Mouse (Mus musculus): Measurements from ENCODE around the gene Hist1h4n. TPM values are rescaled to one million over a fixed set of nuclear protein-coding genes. Genes with fewer than 3 reads are reported as not detected.
"Not testable (repeated sequence)": the region's sequence is repeated elsewhere in the genome, so short reads cannot be mapped to it uniquely, and the experiment has no call there.

Hist1h4n gene
- total RNA-seq (2022), result 10 to 100 TPM in 3 of 4 experiments, not detected in 1; 11.4 to 41.9 (median 29.6) TPM

- DNase-seq (ENCODE audit: low spot score in 2 of 2), result peak; percentile 27 to 38
Measured at GRCm38 (mm10) chr13:21831418-21832394, at the start of gene Hist1h4n. Hist1h4n (minus strand) TSS chr13:21832196.

- DNase-seq (ENCODE audit: low spot score in 2 of 2), result no peak
Measured at GRCm38 (mm10) chr13:21880735-21881134, 48.7 kb upstream of the Hist1h4n start.

GRCm38 (mm10) chr13:21865503-21865902, 33.5 kb upstream of the Hist1h4n start:
- not testable (repeated sequence) for DNase-seq (ENCODE audit: low spot score in 2 of 2)

- DNase-seq (ENCODE audit: low spot score in 2 of 2), result no peak
Measured at GRCm38 (mm10) chr13:21861608-21862007, 29.6 kb upstream of the Hist1h4n start.

- DNase-seq (ENCODE audit: low spot score in 2 of 2), result peak; percentile 37 to 40
Measured at GRCm38 (mm10) chr13:21855698-21856162, 23.7 kb upstream of the Hist1h4n start.

DNA sequence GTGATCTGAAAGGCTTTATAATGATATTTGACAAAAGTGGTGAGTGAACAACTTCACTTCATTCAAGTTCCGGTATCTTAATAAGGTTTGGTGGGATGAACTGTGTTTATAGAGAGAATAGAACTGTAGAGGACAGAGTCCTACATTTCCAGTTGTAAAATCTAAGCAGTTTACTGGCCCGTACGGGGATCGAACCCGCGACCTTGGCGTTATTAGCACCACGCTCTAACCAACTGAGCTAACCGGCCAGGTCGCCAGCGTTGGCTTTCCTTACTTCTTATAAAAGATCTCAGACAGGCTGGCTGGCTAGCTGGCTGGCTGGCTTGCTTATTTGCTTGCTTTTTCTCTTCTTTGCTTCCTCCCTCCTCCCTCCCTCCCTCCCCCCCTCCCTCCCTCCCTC, 23.1 kb upstream of the Hist1h4n start:
- peak; percentile 71 to 93 for DNase-seq (ENCODE audit: low spot score in 2 of 2)

GRCm38 (mm10) chr13:21852215-21852945, 20.4 kb upstream of the Hist1h4n start:
- no peak for DNase-seq (ENCODE audit: low spot score in 2 of 2)

DNA sequence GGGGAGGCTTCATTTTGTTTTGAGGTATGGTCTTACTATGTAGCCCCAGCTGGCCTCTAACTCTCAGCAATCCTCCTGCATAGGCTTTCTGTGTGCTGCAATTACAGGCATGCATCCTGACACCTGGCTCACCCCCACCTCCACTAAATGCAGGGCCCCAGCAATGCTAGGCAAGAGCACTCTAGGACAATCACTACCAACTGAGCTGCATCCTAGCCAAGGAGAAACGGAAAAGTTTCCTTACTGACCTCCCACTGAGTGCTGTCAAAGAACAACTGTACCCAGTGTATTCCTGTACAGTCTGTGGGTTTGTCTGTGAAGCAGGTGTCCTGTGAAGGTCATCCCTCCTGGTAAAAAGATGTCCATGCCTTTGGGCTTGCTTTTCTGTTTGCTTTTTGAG, 18.7 kb upstream of the Hist1h4n start:
- DNase-seq (ENCODE audit: low spot score in 2 of 2), result not testable (repeated sequence)

GRCm38 (mm10) chr13:21847883-21848282, 15.9 kb upstream of the Hist1h4n start:
- DNase-seq (ENCODE audit: low spot score in 2 of 2), result peak in 1 of 2 experiments; percentile 11

DNA sequence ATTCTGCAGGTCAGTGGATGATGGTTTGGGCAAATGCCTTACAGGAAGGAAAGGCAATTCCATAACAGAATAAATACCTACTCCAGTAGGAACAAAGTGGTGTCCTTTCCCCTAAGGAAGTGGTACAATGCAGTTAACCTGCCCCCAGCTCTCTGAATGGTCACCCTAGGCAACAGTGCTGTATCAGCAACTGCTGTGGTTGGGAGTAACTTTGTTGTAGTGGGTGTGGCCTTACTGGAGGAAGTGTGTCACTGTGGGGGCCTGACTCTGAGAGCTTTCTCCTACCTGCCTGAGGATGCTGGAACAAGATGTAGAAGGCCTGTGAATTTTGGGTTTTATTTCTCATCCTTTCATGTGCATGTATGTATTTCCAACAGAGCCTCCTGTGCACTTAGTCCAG, 14.4 kb upstream of the Hist1h4n start:
- DNase-seq (ENCODE audit: low spot score in 2 of 2), result not testable (repeated sequence)

- DNase-seq (ENCODE audit: low spot score in 2 of 2), result not testable (repeated sequence)
Measured at GRCm38 (mm10) chr13:21840508-21840907, 8.5 kb upstream of the Hist1h4n start.

GRCm38 (mm10) chr13:21833461-21833860, 1.5 kb upstream of the Hist1h4n start, which contains the start of the genes Hist1h2ap and Hist1h2br:
Hist1h2ap (minus strand) TSS chr13:21833507.
Hist1h2br (plus strand) TSS chr13:21833743.
- DNase-seq (ENCODE audit: low spot score in 2 of 2), result not testable (repeated sequence)

GRCm38 (mm10) chr13:21830344-21830743, 1.7 kb downstream of the Hist1h4n start:
- no peak for DNase-seq (ENCODE audit: low spot score in 2 of 2)

DNA sequence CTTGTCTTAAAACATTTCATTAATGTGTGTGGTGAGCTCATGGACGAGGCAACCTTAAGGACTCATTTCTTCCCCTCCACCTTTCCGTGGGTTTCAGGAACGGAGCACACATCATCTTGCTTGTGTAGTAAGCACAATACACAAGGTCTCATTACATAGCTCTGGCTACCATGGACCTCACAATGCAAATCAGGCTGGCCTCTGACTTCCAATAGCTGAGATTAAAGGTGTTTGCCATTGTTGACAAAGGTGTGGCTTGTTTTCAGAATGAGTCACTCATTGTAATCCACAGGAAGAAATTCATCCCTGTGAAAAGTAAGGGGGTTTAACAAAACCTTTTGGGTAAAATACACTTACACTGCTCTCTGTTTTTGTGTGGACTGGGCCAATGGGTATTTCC, 3.5 kb downstream of the Hist1h4n start:
- no peak for DNase-seq (ENCODE audit: low spot score in 2 of 2)

DNA sequence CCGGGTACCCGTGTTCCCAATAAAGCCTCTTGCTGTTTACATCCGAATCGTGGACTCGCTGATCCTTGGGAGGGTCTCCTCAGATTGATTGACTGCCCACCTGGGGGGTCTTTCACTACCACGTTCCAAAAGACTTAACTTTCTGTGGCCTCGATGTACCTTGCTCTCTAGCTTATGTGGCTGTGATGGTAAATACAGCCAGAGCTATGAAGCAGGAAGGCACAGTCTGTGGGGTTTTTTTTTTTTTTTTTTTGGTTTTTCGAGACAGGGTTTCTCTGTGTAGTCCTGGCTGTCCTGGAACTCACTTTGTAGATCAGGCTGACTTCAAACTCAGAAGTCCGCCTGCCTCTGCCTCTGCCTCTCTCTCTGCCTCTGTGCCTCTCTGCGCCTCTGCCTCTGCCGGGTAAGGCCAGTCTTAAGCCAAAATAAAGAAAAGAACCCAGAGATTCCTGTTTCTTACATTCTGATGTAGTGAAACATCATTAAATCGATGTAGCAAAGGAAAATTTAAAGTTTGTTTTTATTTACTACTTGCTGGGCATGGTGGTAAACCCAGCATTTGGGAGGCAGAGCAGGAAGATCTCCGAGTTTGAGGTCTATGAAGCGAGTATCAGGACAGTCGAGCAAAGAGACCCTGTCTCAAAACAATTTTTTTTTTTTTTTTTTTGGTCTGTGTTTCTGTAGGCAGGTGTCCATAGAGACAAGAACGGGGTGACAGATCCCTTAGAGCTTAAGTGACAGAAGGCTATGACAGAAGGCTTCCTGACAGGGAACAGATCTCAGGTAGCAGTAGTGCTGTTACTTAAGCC, 11.7 kb downstream of the Hist1h4n start:
- DNase-seq (ENCODE audit: low spot score in 2 of 2), result not testable (repeated sequence)

DNA sequence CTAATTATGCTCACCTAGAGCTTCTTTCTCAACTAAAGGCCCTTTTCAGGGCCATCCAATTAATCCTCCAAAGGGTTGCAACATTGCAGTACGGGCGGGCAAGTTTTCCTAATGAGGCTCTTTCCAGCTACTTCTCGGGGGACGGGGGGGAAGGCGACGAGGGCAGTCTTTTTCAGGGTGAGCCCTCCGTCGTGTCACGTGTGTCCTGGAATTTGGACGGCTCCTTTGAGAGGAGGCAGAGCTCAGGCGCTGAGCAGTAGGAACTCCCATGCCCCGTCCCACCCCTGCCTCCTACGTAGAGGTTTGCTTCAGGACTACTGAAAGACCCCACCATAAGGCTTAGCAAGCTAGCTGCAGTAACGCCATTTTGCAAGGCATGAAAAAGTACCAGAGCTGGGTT, 19.9 kb downstream of the Hist1h4n start:
- not testable (repeated sequence) for DNase-seq (ENCODE audit: low spot score in 2 of 2)

DNA sequence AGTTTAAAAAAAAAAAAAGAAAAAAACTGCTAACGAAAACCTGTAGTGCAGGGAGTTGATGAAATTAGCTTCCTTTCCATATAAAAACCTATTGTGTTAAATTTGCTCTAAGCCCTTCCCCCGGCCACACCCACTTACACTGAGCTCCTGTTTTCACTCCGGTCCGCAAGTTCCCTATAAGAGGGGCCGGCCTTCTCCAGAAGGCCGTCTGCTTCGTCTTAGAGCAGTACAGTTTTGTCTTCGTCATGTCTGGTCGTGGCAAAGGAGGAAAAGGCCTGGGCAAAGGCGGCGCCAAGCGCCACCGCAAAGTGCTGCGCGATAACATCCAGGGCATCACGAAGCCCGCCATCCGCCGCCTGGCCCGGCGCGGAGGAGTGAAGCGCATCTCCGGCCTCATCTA, 20.5 kb downstream of the Hist1h4n start, which contains the start of gene Hist1h4m:
Gene Hist1h4m, plus strand, starts transcription at position 208 of the 400 bp plus-strand sequence.
- peak; percentile 33 to 50 for DNase-seq (ENCODE audit: low spot score in 2 of 2)

DNA sequence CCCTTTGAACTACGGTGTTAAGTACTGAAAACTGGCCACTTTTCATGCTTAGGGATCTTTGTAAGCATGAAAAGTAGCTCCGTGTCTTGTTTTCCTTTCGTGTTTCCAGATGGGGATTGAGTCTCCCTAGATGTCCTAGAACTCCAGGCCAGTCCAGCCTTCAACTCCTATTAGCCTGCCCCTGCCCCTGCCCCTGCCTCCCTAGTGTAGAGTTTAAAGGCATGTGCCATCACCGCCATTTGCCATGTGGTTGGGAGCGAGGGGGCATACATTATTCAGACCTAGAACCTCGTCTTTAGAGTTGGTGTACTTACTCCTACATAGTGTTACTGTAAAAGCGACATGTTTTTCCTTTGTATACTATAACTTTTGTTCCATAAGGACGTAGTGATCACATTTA, 20.9 kb downstream of the Hist1h4n start:
- DNase-seq (ENCODE audit: low spot score in 2 of 2), result not testable (repeated sequence)

DNA sequence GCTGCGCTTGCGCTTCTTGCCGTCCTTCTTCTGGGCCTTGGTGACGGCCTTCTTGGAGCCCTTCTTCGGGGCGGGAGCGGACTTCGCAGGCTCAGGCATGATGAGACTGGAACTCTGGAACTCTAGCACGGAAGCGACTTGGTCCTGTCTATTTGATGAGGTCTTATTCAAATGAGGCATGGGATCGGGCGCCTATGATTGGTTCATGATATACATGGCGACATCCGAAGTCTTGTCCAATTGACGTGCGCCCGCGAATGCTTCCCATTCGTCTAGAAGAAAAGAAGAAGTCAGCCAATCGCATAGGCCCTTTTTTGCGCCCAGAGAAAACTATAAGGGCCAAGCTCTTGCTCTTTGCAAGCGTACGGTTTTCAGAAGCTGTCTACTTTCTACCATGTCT, 21.9 kb downstream of the Hist1h4n start, which contains the start of the genes Hist1h2bq and Hist1h2ao:
Gene Hist1h2bq, minus strand, starts transcription at position 125 of the 400 bp plus-strand sequence.
Gene Hist1h2ao, plus strand, starts transcription at position 393 of the 400 bp plus-strand sequence.
- DNase-seq (ENCODE audit: low spot score in 2 of 2), result not testable (repeated sequence)

DNA sequence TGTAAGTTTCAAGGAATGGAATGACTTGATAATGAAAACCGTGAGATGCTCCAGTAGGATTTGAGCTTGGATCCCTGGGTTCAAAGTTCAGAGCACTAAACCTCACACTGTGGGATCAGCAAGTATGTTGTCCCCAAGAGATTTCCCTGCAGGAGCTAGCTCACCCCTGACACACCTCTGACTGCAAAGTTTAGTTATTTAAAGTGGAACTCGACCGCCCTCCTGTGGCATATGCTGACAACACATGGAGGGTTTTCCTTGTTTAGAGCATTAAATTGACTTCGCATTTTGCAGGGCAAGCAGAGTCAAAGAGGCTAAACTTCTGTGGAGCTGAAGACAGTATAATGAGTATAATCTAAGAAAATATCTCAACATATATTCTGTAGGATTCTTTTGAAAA, 28.9 kb downstream of the Hist1h4n start:
- DNase-seq (ENCODE audit: low spot score in 2 of 2), result not testable (repeated sequence)
